Mouse (Mus musculus) spleen, adult 2 months (tissue): ENCODE results near the gene Krtap1-3. TPM values are rescaled to one million over a fixed set of nuclear protein-coding genes. Genes with fewer than 3 reads are reported as not detected.
"Not testable (repeated sequence)": the region's sequence is repeated elsewhere in the genome, so short reads cannot be mapped to it uniquely, and the experiment has no call there.

ENCODE experiments used
- DNase-seq, 2 experiments: peaks; one replicate each; pipeline versions ENCODE4 v3.0.0 to v3.0.0-alpha.2; 2012 to 2021; ENCODE audit warnings: low spot score in 2 of 2, low read depth in 1 of 2
- H3K27ac ChIP-seq: fragments of 200-500 bp; 2 replicates; pipeline ENCODE4 v1.5.1; 2012; ENCODE audit warnings: low read length, inconsistent platforms; ENCODE audit not compliant: insufficient read depth
- H3K27me3 ChIP-seq: fragments of 200-500 bp; 2 replicates; pipeline ENCODE4 v1.6.1; 2012; ENCODE audit warnings: mild to moderate bottlenecking, moderate library complexity, low read length, inconsistent platforms; ENCODE audit not compliant: control insufficient read depth, insufficient read depth
- H3K36me3 ChIP-seq: fragments of 200-500 bp; 2 replicates; pipeline ENCODE4 v1.6.1; 2012; ENCODE audit warnings: mild to moderate bottlenecking, low read length, inconsistent platforms; ENCODE audit not compliant: control insufficient read depth, insufficient read depth
- H3K4me1 ChIP-seq: fragments of 200-500 bp; 2 replicates; pipeline ENCODE4 v1.6.1; 2011; ENCODE audit warnings: inconsistent platforms; ENCODE audit not compliant: control insufficient read depth, insufficient read depth, insufficient read length
- H3K4me3 ChIP-seq: fragments of 200-500 bp; 2 replicates; pipeline ENCODE4 v1.5.1; 2011; ENCODE audit warnings: mild to moderate bottlenecking, inconsistent platforms; ENCODE audit not compliant: insufficient read depth, insufficient read length; ENCODE audit errors: extremely low read depth
- CTCF ChIP-seq: fragments of 200-500 bp; IDR thresholded peaks from 2 replicates; pipeline ENCODE4 v1.5.1; 2011; ENCODE audit warnings: mild to moderate bottlenecking, inconsistent platforms; ENCODE audit not compliant: insufficient read depth, insufficient read length, insufficient replicate concordance; ENCODE audit errors: extremely low read depth
- POLR2A ChIP-seq: fragments of 200-500 bp; IDR thresholded peaks from 2 replicates; pipeline ENCODE4 v1.6.1; 2011; ENCODE audit warnings: low read depth, low read length, inconsistent platforms
- WGBS: fragments of 180-500 bp; shearing (Covaris S2); methylation state at CpG from one replicate; pipeline ENCODE4 v1.1.7; 2018; 5-methylcytosine and 5-hydroxymethylcytosine counted together
- polyA plus RNA-seq: library from polyadenylated mRNA; depleted of rRNA; stranded (reverse); fragments of >200 nt; gene quantifications from 2 replicates; pipeline ENCODE4 v1.2.3, GENCODE M21; 2012

The Krtap1-3 gene
- polyA plus RNA-seq, 1 experiment = not detected

DNA sequence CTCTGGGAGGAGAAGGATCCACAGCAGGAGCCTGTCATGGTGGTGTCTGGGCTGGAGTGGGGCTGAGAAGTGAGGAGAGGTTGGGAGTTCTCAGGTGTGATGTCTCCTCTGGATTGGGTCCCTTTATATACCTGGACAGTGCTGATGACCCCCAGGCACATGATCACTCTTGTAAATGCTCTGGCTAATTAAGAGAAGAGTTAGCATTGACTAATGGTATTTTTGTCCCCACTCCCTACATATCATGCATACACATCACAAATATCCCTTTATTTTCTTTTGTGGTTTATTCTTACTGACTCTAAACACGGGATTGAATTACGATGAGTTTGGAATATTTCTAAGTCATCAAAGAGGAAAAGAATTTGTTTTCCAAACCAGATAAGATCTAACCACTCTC, 29.2 kb upstream of the Krtap1-3 start, which contains the start of gene Gm11562:
Gene Gm11562 (minus strand): TSS at position 101 of the 400 bp plus-strand sequence.
- DNase-seq = no peak
- no peaks in the 10 kb centered on the region for H3K27me3 ChIP-seq
- 78% methylated on average over 2 of the region's 2 CpGs for WGBS
- TF ChIP-seq POLR2A (no peak), CTCF (no peak)
- no peak within 1 kb of the TSS for H3K4me3 ChIP-seq
- H3K36me3 ChIP-seq = no peaks in the 10 kb centered on the region
- no peaks in the 10 kb centered on the region for H3K4me1 ChIP-seq
- no peak within 1 kb of the TSS for H3K27ac ChIP-seq

DNA sequence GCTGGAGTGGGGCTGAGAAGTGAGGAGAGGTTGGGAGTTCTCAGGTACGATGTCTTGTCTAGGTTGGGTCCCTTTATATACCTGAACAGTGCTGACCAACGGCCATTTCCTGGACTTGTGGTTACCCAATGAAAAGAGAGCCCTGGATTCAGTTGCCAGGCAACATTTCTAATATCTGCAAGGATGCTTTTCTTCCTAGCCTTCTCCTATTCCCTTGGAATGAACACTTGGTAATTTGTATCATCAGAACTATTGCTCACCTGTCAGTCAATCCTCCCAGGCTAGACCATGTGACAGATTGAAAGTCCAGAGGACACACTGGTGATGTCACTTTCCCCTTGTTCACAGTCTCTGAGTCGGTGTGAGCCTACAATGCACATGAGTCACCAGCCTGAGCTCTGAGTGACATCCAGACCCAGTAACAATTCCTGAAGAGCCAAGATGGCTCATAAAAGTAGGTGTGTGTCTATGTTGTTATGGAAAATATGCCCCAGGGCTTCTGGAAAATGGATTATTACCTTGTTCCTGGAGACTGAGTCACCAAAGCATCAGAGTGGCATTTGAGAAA, 23.7 kb upstream of the Krtap1-3 start, which contains the start of gene Krtap2-4:
Gene Krtap2-4 (minus strand): TSS at position 51 of the 568 bp plus-strand sequence.
- no peak for DNase-seq
- TF ChIP-seq CTCF (no peak), POLR2A (no peak)
- H3K36me3 ChIP-seq = no peaks in the 10 kb centered on the region
- H3K4me1 ChIP-seq = no peaks in the 10 kb centered on the region
- WGBS = 62% methylated on average over 3 of the region's 3 CpGs
- H3K27me3 ChIP-seq = no peaks in the 10 kb centered on the region
- H3K27ac ChIP-seq = no peak within 1 kb of the TSS
- no peak within 1 kb of the TSS for H3K4me3 ChIP-seq

GRCm38 (mm10) chr11:99610089-99610488, 18.9 kb upstream of the Krtap1-3 start, which contains the start of gene Gm11937:
Gene Gm11937 (minus strand): TSS chr11:99610189.
- not testable (repeated sequence) for H3K27ac ChIP-seq, H3K4me3 ChIP-seq, H3K36me3 ChIP-seq, DNase-seq, H3K27me3 ChIP-seq, H3K4me1 ChIP-seq
- 73% methylated on average over 2 of the region's 2 CpGs for WGBS

DNA sequence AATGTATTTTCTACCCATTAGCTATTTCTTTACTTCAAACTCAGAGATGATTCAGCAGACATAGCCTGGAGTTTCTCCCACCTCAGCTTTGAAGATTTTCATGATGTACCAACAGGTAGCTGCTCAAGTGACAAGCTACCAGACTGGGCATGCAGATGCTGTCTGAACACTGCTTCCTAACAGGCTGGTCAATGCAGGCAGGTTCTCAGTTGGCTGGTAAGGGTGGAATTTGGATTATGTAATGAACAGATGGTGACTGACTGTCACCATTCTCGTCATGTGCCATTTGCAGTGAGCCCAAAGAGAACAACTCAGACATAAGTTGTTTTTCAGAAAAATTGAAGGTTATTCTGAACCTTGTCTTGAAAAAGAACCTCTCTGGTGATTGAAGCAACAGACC, 18.0 kb upstream of the Krtap1-3 start:
- TF ChIP-seq CTCF = no peak
- TF ChIP-seq POLR2A = no peak
- no peak for DNase-seq
- Histone ChIP-seq H3K4me3 (no peak overlapping the region), H3K36me3 (no peaks in the 10 kb centered on the region), H3K4me1 (no peaks in the 10 kb centered on the region), H3K27me3 (no peaks in the 10 kb centered on the region), H3K27ac (no peak overlapping the region)
- WGBS = 58% methylated on average over 1 of the region's 1 CpGs

GRCm38 (mm10) chr11:99603208-99603607, 12.1 kb upstream of the Krtap1-3 start, which contains the start of gene Gm11938:
Gene Gm11938 (minus strand): TSS chr11:99603308.
- not testable (repeated sequence) for H3K4me3 ChIP-seq, H3K27ac ChIP-seq

DNA sequence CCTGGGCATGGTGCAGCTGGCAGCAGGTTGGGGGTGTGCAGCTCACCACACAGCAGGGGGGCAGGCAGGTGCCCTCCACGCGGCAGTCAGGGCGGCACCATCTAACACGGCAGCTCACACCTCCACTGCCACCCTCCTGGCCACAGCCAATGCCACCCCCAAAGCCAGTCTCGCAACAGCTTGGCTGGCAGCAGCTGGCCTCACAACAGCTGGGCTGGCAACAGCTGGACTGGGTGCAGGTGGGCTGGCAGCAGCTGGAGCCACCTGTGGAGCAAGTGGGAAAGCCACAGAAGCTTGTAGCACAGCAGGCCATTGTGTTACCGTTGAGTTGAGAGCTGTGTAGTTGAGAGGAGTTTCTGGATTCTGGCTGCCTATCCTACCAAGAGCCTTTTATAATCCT, 6.6 kb upstream of the Krtap1-3 start, which contains the start of gene Krtap9-3:
Gene Krtap9-3 (minus strand): TSS at position 364 of the 400 bp plus-strand sequence.
- not testable (repeated sequence) for H3K27ac ChIP-seq, H3K27me3 ChIP-seq, H3K4me3 ChIP-seq, H3K36me3 ChIP-seq, H3K4me1 ChIP-seq, DNase-seq
- 83% methylated on average over 6 of the region's 6 CpGs for WGBS

More at GRCm38 (mm10) chr11:99603208-99603607, 12.1 kb upstream of the Krtap1-3 start, which contains the start of gene Gm11938:
- DNase-seq, H3K36me3 ChIP-seq, H3K27me3 ChIP-seq, H3K4me1 ChIP-seq: not testable (repeated sequence)
- 52% methylated on average over 1 of the region's 1 CpGs for WGBS

- TF ChIP-seq POLR2A = no peak
- TF ChIP-seq CTCF = no peak
- Histone ChIP-seq H3K27ac (no peak overlapping the region), H3K36me3 (no peaks in the 10 kb centered on the region), H3K27me3 (no peaks in the 10 kb centered on the region), H3K4me3 (no peak overlapping the region), H3K4me1 (no peaks in the 10 kb centered on the region)
- WGBS = 86% methylated on average over 7 of the region's 7 CpGs
- DNase-seq = no peak
Observed at GRCm38 (mm10) chr11:99585096-99585495, 6.0 kb downstream of the Krtap1-3 start.

DNA sequence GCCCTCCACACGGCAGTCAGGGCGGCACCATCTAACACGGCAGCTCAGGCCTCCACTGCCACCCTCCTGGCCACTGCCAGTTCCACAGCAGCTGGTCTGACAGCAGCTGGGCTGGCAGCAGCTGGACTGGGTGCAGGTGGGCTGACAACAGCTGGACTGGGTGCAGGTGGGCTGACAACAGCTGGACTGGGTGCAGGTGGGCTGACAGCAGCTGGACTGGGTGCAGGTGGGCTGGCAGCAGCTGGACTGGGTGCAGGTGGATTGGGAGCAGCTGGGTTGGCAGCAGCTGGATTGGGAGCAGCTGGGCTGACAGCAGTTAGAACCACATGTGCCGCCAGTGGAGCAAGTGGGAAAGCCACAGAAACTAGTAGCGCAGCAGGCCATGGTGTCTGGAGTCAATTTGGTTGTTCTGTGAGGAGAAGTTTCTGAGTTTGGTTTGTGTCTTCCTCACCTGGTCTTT, 7.9 kb downstream of the Krtap1-3 start, which contains the start of gene Krtap1-4:
Gene Krtap1-4 (minus strand): TSS at position 410 of the 460 bp plus-strand sequence.
- 76% methylated on average over 5 of the region's 5 CpGs for WGBS
- DNase-seq = no peak
- H3K4me3 ChIP-seq = no peak within 1 kb of the TSS
- H3K4me1 ChIP-seq = no peaks in the 10 kb centered on the region
- no peaks in the 10 kb centered on the region for H3K36me3 ChIP-seq
- H3K27me3 ChIP-seq = no peaks in the 10 kb centered on the region
- H3K27ac ChIP-seq = no peak within 1 kb of the TSS
- TF ChIP-seq CTCF = no peak
- TF ChIP-seq POLR2A = no peak
